ENCODE assay signal across 8 mouse cellular contexts in genomic region chr11:5444599-5445451, GRCm38 (mm10). TPM values are rescaled to one million over a fixed set of nuclear protein-coding genes. Genes with fewer than 3 reads are reported as not detected.
DNase-seq lines count a peak whose midpoint lies in the region; TF ChIP-seq lines count a peak whose summit lies in the region.

TSS of gene Znrf3 (minus strand) at chr11:5444847.

- peaks cover 7% of the 10 kb centered on the region; the same call in 1 of the 2 replicates for H3K9me3 ChIP-seq in megakaryocyte, embryonic 14.5 days

- DNase-seq in WW6 (ENCODE audit: low read depth, low spot score): peak; percentile 93
- peak; percentile 92 to 96 for DNase-seq in cerebellum, postnatal 4 days (ENCODE audit: low spot score in 2 of 2)
- DNase-seq in gastrocnemius, adult 2 months: peak; percentile 97
- DNase-seq in hindlimb bud, embryonic 11.5 days (ENCODE audit: extremely low spot score, low read depth, low spot score): peak; percentile 85
- DNase-seq in left cerebral cortex, adult 8-10 months (ENCODE audit: low spot score in 2 of 2): peak; percentile 85 to 88
- peak; percentile 93 to 96 for DNase-seq in right cerebral cortex, postnatal 10 days (ENCODE audit: low spot score in 2 of 2)
- DNase-seq in urinary bladder, postnatal 25 days (ENCODE audit: low spot score): peak; percentile 98

- H3K4me3 ChIP-seq in gastrocnemius, adult 2 months: peak within 1 kb of the TSS; percentile 77
- peak within 1 kb of the TSS; percentile 96 for H3K4me3 ChIP-seq in megakaryocyte, embryonic 14.5 days (replicated peaks)

- H3K36me3 ChIP-seq in megakaryocyte, embryonic 14.5 days (replicated peaks; ENCODE audit: low read length): no peaks in the 10 kb centered on the region

- H3K27ac ChIP-seq in gastrocnemius, adult 2 months: peak within 1 kb of the TSS; percentile 91

- peaks cover 36% of the 10 kb centered on the region for H3K27me3 ChIP-seq in megakaryocyte, embryonic 14.5 days (replicated peaks)

- peaks cover 20% of the 10 kb centered on the region for H3K4me1 ChIP-seq in megakaryocyte, embryonic 14.5 days

- intact Hi-C loops in gastrocnemius, adult 2 months (cut with DNase I): loop anchor here (10.0 kb wide), 1 partner anchor 260 kb away; no protein-coding TSS in a partner anchor

- TF ChIP-seq CTCF in gastrocnemius, adult 2 months (IDR thresholded peaks at IDR 0.05): no peak

RNA-seq across cellular contexts. Expression of gene Znrf3, which starts in this region (rescaled TPM):
- total RNA-seq in gastrocnemius, adult 2 months (2021): 1 to 10 TPM; 5.7 to 6.9 TPM
- 10 to 100 TPM; 19.3 to 22.0 (median 20.4) TPM for total RNA-seq in left cerebral cortex, adult 8-10 months (2022)
- 0.30 TPM in 1 of 2 replicates, not detected in the other for polyA plus RNA-seq in megakaryocyte, embryonic 14.5 days (2012; ENCODE audit: insufficient read depth, low replicate concordance)

Comparison
In these comparisons a context has a peak if more than half of its experiments do, and no peak if none do; other contexts are left out.
1. Peak in every context shown above with its lines: DNase-seq, H3K4me3 ChIP-seq and H3K27ac ChIP-seq.